Mouse (Mus musculus): ENCODE measurements around the gene Atg9b.
A peak's percentile ranks its signal among the peaks of the same experiment; 100 is the strongest.

Gene Atg9b

DNA sequence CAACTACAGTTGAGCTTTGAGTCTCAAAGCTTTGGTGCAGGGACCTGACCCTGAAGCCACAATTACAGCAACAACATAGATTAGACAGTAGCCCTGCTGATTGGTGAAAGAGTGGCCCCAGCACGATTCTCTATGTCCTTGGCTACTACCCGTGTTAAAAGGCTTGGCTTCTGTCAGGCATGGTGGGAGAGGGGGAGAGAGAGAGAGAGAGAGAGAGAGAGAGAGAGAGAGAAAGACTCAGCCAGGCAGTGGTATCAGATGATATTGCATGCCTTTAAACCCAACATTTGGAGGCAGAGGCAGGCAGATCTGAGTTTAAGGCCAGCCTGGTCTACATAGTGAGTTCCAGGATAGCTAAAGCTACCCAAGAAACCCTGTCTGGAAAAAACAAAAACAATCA is 10.0 kb downstream of the Atg9b start:
- DNase-seq (ENCODE audit: low read depth, low spot score) = no peak

DNA sequence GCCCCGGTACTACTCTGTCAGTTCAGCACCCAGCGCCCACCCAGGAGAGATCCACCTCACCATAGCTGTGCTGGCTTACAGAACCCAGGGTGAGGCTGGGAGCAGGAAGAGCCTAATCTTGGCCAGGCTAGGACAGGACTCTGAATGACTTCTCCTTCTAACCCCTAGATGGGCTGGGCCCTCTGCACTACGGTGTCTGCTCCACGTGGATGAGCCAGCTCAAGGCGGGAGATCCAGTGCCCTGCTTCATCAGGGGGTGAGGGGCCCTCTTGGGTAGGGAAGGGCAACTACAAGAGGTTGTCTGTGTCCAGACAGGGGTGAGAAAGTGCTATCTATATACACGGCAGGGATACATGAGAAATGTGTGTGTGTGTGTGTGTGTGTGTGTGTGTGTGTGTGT is 10.5 kb downstream of the Atg9b start:
- no peak for DNase-seq (ENCODE audit: low read depth, low spot score)

DNA sequence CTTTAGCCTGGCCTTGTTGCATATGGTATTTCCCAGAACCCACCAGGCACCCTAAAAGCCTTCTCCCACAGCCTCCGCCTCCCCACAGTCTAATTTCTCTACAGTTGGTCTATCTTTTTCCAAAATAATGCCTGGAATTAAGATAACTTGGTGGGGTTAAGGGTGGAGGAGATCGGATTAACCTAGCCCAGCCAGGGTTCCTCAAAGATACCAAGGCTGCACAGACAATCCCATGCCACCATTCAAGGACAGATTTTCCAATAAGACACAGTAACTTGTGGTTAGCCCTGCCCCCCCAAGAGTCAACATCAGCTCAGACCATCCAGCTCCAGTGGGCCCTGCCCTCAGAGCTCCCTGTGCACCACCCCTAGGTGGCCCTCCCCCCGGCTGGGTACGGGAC is 11.4 kb downstream of the Atg9b start:
- no peak for DNase-seq (ENCODE audit: low read depth, low spot score)

DNA sequence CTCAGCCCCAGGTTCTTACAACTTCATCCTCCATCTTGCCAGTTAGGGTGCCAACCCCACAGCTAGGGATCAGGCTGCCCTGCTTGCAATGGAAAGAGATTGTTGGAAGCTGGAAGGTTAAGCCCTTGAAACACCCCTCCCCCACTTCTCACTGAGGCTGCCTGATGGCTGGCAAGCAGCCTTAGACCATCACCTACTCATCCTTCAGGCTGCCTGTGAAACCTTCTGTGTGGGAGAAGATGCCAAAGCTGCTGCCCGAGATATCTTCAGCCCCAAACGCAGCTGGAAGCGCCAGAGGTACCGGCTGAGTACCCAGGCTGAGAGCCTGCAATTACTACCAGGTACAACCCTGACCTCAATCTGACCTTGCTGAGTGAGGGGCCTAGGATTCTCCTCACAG is 12.4 kb downstream of the Atg9b start:
- DNase-seq (ENCODE audit: low read depth, low spot score) = no peak

DNA sequence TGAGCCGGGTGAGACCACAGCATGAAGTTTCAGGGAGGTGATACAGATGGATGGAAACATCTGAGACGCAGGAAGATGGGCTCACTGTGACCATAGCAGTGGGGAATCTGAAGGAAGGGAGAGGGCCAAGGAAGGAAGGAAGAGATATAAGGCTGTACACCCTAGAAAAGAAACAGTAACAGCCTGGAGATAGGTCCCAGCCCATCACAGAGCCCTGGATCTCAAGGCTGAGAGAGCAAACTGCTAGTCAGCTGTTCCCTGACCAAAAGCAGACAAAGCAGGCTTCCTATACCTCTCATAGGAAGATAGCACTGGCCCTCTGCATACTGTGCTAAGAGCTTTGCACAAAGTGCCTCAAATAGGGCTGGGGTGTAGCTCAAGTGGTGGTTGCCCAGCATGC is 13.2 kb downstream of the Atg9b start:
- no peak for DNase-seq (ENCODE audit: low read depth, low spot score)

DNA sequence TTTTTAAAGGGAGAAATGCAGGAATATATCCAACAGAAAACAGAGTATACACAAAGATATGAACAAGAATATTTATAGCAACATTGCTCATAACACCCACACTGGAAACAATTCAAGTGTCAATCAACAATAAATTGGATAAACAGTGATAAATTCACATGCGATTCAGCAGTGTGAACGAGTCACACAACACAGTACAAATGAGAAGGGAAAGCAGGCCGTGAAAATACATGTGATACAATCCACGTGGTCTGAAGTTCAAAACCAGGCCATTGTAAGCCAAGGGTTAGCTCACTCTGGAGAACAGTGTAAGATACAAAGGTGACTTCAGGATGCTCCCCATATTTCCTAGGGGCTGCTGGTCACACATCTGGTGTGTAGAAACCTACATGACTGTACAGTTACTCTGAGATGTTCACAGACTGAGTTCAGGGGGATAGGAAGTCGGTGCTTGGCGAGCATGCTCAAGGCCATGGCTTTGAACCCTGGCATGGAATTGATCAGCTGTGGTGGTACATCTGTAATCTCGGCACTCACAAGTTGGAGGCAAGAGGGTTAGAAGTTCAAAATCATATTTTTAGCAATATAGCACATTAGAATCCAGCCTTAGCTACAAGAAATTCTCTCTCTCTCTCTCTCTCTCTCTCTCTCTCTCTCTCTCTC is 17.1 kb downstream of the Atg9b start:
- DNase-seq (ENCODE audit: low read depth, low spot score) = no peak

DNA sequence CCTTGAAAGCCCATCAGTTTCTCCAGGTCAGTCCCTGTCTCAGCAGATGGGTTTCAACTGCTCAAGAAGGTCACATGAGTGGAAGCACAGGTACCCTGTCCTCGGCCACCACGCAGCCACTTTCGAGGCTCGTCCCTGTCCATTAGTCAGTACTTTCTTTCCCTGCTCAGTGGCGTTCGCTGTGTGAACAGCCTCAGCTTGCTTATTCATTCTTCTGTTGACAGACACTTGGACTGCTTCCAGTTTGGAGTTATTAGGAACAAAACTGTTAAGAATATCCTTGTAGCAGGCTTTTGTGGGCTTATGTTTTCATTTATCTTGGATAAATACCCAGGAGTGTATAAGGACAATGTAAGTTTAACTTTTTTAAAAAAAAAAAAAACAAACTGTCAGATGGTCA is 17.7 kb downstream of the Atg9b start:
- no peak for DNase-seq (ENCODE audit: low read depth, low spot score)

DNA sequence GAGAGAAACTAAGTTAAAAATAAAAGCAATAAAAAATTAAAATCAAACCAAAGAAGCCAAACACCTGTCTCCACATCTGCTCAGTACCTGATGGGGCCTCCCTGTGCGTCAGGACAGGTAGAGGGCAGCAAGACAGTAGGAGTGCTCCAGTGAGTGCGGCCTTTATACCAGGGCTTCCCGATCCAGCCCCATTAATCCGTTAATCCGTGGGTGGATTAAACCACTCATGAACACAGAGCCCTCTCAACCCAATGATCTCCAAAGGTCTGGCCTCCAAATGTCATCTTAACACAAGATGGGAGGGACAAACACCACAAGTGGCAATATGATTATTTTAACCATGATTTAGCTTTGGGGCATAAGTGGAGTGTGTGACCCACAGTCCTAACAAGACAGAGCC is 18.1 kb downstream of the Atg9b start:
- DNase-seq (ENCODE audit: low read depth, low spot score) = no peak

DNA sequence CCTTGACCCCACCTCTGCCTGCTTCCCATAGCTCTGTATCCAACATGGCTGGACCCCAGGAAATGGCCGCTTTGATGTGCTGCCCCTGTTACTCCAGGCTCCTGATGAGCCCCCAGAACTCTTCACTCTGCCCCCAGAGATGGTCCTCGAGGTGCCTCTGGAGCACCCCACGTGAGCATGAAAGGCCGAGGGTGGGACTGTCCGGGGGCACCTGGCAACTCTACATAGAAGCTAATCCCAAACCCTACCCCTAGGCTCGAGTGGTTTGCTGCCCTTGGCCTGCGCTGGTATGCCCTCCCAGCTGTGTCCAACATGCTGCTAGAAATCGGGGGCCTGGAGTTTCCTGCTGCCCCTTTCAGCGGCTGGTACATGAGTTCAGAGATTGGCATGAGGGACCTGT is 22.2 kb downstream of the Atg9b start:
- no peak for DNase-seq (ENCODE audit: low read depth, low spot score)

DNA sequence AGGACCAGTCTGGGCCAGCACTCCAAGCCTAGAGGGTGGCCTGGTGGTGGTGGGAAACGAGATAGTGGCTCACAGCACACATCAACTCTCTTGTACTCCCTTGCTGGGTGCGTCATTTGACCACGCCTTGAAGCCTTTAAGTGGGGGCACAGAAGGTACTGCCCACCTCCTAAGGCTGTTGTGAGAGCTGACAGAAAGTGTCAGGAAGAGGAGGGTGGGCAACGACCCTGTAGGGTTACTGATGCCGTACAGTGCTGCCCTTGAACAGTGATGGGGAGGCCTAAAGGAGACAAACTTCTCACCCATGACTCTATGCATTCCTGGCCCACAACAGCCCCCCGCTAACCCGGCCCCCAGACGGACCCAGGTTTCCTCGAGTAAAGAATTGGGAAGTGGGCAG is 25.5 kb downstream of the Atg9b start:
- DNase-seq (ENCODE audit: low read depth, low spot score) = no peak

DNA sequence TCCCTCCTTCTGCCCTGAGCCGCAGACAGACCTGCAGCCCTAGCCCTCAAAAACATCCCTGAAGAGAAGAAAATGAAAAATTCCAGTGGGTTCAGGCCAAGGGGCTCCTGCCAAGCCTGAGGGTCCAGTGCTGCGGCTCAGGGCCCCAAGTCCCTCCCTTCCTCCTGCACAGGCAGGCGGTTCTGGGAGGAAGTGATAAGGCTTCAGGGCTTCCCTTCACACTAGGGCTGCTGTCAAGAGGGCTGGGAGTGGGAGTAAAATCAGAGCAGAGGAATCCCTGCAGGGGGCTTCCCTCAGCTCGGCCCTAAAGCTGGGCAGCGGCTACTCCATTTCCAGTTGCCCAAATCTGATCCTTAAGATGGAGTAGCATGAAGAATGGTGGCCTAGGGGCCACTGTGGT is 26.4 kb downstream of the Atg9b start:
- no peak for DNase-seq (ENCODE audit: low read depth, low spot score)

DNA sequence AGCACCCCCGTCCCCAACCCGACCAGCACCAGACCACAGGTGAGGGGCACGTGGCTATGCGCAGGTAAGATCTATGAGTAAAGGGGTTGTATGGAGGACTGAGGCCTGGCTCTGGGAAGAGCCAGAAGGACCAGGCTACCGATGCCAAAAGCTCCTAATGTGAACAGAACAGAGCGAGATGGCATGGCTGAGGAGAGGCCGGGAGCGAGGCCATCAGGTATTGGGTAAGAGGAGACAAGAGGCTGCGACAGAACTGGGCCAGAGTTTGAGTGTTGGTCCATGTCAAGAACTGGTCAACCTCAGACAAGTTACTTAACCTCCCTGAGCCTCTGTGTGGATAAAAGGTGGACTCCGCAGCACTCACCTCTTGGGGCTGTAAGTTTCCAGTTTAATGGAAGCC is 27.0 kb downstream of the Atg9b start:
- no peak for DNase-seq (ENCODE audit: low read depth, low spot score)

DNA sequence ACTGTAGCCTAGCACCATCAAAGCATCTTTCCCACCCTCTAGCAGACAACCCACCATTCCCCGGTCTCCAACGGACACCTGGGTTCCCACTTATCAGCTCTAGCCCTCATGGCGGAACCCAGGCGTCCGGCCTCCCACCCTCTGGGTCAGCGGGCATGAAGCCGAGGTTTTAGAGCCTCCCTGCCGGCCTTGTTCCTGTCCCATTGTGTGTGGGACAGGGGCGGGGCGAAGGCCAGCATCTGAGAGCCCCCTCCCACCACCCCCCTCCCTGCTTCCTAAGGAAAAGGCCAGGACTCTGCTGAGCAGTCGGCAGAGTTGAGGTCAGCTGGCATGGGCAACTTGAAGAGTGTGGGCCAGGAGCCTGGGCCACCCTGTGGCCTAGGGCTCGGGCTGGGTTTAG is 27.4 kb downstream of the Atg9b start, which contains the start of gene Nos3:
TSS of gene Nos3 (plus strand) at position 303 of the 400 bp plus-strand sequence.
- no peak for DNase-seq (ENCODE audit: low read depth, low spot score)

DNA sequence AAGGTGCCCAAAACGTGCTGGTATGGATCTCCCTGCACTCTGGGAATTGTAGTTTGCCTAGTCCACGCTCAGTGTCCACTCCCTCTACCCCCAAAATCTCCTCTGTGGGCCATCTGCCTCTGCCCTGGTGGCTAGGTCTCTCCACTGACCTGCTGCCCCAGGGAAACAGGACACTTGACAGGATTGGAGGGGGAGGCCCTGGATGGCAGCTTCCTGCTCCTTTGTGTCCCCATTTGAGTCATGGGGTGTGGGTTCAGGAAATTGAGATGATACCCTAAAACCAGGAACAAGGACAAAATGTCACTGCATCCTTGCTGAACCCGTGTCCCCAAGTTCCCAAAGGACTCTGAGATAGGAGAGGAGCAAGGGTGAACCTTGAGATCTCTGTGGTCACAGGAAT is 27.9 kb downstream of the Atg9b start:
- no peak for DNase-seq (ENCODE audit: low read depth, low spot score)

DNA sequence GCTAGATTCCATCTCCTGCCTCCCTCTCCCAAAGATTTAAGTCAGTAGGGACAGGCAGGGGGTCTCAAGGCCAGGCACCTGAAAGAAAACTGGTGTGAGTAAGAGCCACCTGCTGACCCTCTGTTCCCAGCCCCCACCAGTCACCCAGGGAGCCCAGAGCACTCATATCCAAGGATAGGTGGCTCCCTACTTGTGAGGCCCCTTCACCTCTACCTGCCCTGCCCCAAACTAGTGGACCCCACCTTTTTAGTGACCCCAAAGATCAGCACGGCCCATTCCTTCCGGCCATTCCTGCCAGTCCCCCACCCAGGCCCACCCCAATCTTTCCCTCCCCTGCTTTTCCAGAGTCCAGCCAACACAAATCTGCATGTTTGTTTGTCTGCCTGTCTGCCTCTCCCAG is 28.5 kb downstream of the Atg9b start:
- no peak for DNase-seq (ENCODE audit: low read depth, low spot score)

DNA sequence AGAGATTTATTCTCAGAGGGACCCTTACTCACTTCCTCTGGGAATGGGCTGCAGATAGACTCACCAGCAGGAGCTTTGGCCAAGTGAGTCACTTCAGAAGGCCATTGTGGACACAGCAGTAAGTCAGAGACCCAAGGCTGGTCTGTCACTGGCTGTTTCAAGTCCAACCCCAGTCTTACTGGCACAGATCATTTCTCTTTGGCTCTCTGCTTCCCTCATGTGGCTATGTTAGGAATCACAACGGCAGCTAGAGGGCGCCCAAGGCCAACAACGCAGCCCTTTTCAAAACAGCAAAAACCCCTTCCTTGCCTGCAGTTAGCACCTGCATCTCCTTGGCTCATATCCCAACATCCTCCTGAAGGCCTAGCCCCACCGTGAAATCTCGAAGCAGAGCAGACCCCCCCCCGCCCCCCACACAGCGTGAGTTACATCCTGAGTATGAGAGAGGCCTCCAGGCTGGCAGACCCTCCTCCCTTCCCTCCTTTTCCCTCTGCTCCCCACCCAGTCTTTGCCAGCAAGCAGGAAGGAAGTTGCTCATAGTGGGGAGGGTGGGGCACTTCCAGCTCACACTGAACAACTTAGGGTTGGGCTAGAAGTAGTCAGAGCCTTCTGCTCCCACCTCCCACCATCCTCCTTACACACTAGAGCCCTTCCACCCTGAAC is 31.0 kb downstream of the Atg9b start:
- DNase-seq (ENCODE audit: low read depth, low spot score) = peak; percentile 82

DNA sequence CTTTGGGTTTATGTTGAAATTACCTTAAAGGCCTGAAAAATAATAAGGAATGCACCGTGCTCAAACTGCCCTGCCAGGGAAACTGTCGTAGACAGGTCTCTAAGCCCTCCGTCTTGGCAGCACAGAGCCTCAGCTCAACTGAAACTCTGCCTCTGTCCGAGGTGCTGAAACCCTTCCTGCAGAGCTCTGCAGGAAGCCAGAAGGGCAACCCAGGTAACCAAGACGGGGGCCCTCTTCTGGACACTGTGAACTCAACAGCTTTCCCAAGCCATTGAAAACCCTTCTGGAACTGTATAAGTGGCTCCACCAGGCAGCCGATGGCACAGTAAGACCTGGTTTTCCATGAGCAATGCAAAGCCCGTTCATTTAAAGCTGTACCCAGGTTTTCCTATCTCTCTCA is 34.5 kb downstream of the Atg9b start:
- peak; percentile 88 for DNase-seq (ENCODE audit: low read depth, low spot score)

DNA sequence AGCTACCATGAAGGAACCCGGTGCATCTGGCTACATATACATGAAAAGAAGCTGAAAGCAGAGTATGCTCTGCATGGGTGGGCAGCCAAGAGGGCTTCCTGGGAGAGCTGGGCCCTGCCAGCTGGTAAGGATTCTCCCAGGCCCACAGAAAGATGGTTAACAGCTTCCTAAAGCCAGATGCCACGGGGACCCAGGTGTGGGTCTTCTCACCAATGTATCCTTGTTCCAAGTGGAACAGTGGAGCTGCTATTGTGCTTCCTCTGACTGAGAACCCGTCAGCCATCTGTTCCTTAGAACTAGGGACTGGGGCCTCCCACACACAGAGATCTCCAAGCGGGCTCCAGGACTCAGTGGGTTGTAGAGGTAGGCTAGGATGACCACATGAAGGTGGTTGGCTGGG is 35.2 kb downstream of the Atg9b start:
- no peak for DNase-seq (ENCODE audit: low read depth, low spot score)

DNA sequence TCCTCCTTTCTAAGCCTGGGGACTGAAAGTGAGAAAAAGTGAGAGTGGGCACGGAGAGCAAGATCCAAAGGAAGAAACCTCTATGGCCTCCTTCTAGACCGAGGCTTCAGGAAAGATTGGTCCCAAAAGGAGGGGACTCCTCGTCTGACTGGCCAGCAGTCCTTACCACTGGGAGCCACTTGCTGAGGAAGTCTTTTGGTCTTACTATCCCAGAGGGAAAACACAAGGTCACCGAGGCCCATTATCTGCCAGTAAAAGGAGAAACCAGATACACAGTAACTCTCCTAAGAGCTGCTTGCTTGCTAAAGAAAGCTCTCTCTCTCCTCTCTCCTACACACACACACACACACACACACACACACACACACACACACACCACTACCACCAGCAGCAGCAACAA is 38.6 kb downstream of the Atg9b start:
- DNase-seq (ENCODE audit: low read depth, low spot score) = no peak

DNA sequence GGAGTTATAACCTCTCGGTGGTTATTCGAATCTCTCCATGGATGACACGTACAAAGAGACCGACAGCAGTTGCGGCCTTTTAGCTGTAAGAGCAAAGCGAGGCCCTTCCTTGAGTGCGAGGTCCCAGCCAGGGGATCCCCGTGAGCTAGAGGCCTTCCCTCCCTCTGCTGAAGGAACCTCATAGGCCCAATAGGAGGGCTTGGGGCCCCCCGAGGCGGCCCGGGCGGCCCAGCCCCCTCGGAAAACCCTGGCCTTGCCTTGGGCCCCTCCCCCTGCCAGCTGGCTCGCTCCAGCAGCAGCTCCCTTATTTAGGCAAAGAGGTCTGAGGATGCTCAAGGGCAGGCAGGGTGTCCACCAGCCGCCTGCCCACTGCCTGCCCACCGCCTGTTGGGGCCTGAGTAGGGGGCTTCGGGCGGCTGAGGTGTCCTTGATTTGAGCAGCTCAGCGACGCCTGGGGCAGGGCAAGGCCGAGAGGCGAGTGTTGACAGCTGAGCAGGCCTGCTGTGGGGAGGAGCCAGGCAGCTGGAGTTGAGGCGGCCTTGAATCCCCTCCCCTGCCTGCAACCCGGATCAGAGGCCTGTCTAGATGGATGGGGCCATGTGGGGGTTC is 39.6 kb downstream of the Atg9b start:
- DNase-seq (ENCODE audit: low read depth, low spot score) = no peak

DNA sequence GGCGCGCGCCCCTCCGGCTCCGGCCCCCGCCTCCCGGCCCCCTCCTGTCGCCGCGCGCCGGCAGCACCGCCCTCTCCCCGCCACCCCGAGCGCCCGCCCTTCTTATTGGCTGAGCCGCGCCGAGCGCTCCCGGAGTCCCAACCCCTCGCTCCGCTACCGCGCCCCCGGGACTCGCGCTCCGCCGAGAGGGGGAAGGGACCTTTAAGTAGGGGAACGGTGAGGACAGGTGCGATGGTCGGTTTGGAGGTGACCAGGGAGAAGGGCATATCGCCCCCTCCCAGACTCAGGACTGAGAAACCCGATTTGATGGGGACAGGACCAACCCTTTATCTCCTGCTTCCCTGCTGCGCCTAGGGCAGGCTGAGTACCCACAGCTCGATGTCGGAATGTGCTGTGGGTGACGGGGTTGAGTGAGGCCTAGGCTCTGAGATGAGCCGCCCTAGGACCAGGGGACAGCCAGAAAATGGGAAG is 40.2 kb downstream of the Atg9b start:
- peak; percentile 68 for DNase-seq (ENCODE audit: low read depth, low spot score)

DNA sequence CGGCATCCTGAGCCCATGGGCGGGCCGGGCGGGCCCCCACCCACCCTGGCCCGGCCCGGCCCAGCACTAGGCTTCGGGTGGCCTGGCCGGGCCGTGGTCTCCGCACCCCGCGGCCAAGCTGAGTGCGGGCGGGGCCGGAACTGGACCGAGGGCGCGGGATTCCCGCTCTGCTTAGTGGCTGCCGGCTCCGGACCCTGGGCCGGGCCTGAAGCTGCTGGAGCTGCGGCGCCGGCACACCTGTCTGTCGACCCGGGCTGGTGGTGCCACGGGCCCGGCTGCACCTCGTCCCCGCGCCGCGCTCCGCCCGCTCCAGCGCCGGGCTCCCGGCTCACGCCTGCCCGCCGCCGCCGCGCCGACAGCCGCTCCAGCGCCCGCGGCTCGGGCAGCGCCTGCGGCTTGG is 40.7 kb downstream of the Atg9b start, which contains the start of gene Kcnh2:
TSS of gene Kcnh2 (minus strand) at position 327 of the 400 bp plus-strand sequence.
- DNase-seq (ENCODE audit: low read depth, low spot score) = no peak

All from CD4-positive helper T cell, adult 2 months (primary cell).